9 mouse cellular contexts compared by ENCODE assay signal in genomic region chr4:120569025-120569424, GRCm38 (mm10). TPM values are rescaled to one million over a fixed set of nuclear protein-coding genes. Genes with fewer than 3 reads are reported as not detected.
DNase-seq lines count a peak whose midpoint lies in the region; ATAC-seq and TF ChIP-seq lines count a peak whose summit lies in the region.
"Had no signal": no experiment of that assay in that cellular context is flagged by ENCODE, and none has a peak within 500 bp of the region (broad histone marks: within the 10 kb centered on the region; RNA-seq: fewer than 3 reads in every experiment).

No protein-coding gene starts in this region.

- ATAC-seq in cerebellum, adult (ENCODE audit: insufficient number of reproducible peaks, low FRiP score, low TSS enrichment), result no peak
- ATAC-seq in heart, embryonic 14.5 days (ENCODE audit: insufficient number of reproducible peaks, insufficient read depth, low FRiP score, low read depth), result no peak
- no peak for ATAC-seq in neural tube, embryonic 12.5 days (ENCODE audit: low FRiP score, low read depth)

- no peaks in the 10 kb centered on the region for H3K27me3 ChIP-seq in heart, embryonic 14.5 days (ENCODE audit: control insufficient read depth, insufficient read depth, low read length)
- H3K27me3 ChIP-seq in neural tube, embryonic 12.5 days (replicated peaks), result no peaks in the 10 kb centered on the region

- H3K36me3 ChIP-seq in heart, embryonic 14.5 days (ENCODE audit: control insufficient read depth, insufficient read depth, low read length), result peaks cover 17% of the 10 kb centered on the region
- H3K36me3 ChIP-seq in neural tube, embryonic 12.5 days, result peaks cover 12% of the 10 kb centered on the region

- H3K9me3 ChIP-seq in heart, embryonic 14.5 days (ENCODE audit: control insufficient read depth, low read length), result no peaks in the 10 kb centered on the region
- no peaks in the 10 kb centered on the region for H3K9me3 ChIP-seq in neural tube, embryonic 12.5 days

- no peak for TF ChIP-seq CTCF in bone marrow macrophage, adult 2 months (IDR thresholded peaks at IDR 0.05; ENCODE audit: low read depth, low read length)

- TF ChIP-seq POLR2A in bone marrow macrophage, adult 2 months (IDR thresholded peaks at IDR 0.05; ENCODE audit: borderline replicate concordance, low read depth, low read length), result no peak

- peak; percentile 28 for DNase-seq in cerebellum, adult 8-10 months
- DNase-seq in kidney, postnatal 36 days, result peak; percentile 45 to 60
- no peak for DNase-seq in layer of hippocampus, adult 11-12 months (ENCODE audit: low spot score)
- no peak for DNase-seq in gastrocnemius, postnatal 10 days

- H3K9ac ChIP-seq in heart, embryonic 14.5 days (ENCODE audit: low read length), result peak overlapping the region; percentile 95
- peak overlapping the region; percentile 91 for H3K9ac ChIP-seq in neural tube, embryonic 12.5 days

- no peak overlapping the region for H3K27ac ChIP-seq in bone marrow macrophage, adult 2 months (ENCODE audit: insufficient read depth, low read depth, low read length)
- peak overlapping the region; percentile 85 to 89 for H3K27ac ChIP-seq in heart, embryonic 14.5 days (replicated peaks in 1 of 2; ENCODE audit: control insufficient read depth in 1 of 2, insufficient read depth in 1 of 2, low read depth in 2 of 2, low read length in 2 of 2)
- no peak overlapping the region for H3K27ac ChIP-seq in neural tube, embryonic 12.5 days

- peak overlapping the region; percentile 73 for H3K4me2 ChIP-seq in heart, embryonic 14.5 days (ENCODE audit: low read length)
- H3K4me2 ChIP-seq in neural tube, embryonic 12.5 days (replicated peaks), result peak overlapping the region; percentile 80

- H3K4me3 ChIP-seq in bone marrow macrophage, adult 2 months (ENCODE audit: insufficient read depth, low read length), result peak overlapping the region; percentile 90
- H3K4me3 ChIP-seq in heart, embryonic 14.5 days (ENCODE audit: control insufficient read depth in 1 of 2, insufficient read depth in 1 of 2, low read depth in 1 of 2, low read length in 2 of 2), result peak overlapping the region; percentile 78 to 83
- peak overlapping the region; percentile 73 for H3K4me3 ChIP-seq in neural tube, embryonic 12.5 days

- WGBS in heart, embryonic 14.5 days, result 6% methylated on average over 4 of the region's 4 CpGs
- 9% methylated on average over 4 of the region's 4 CpGs for WGBS in neural tube, embryonic 12.5 days

- peaks cover 14% of the 10 kb centered on the region for H3K4me1 ChIP-seq in bone marrow macrophage, adult 2 months (ENCODE audit: control insufficient read depth, insufficient read depth, low read length)
- peaks cover 7 to 44% of the 10 kb centered on the region in 2 experiments for H3K4me1 ChIP-seq in heart, embryonic 14.5 days (ENCODE audit: control insufficient read depth in 2 of 2, insufficient read depth in 2 of 2, low read length in 2 of 2)
- H3K4me1 ChIP-seq in neural tube, embryonic 12.5 days, result peaks cover 23% of the 10 kb centered on the region

RNA-seq across cellular contexts. Expression of gene Ctps, which starts 1.1 kb away (rescaled TPM):
- 2.1 and 2.7 TPM in 2 replicates for polyA plus RNA-seq in bone marrow macrophage, adult 2 months (2012; ENCODE audit: insufficient read depth, insufficient read length, missing spikeins)
- polyA plus RNA-seq in heart, embryonic 14.5 days (2014; fragmentation: Nextera tagmentation; extraction: Ambion mirVana), result 104 and 109 TPM in 2 replicates
- polyA plus RNA-seq in neural tube, embryonic 12.5 days (2016; fragmentation: Nextera tagmentation; extraction: Ambion mirVana), result 92.4 and 101 TPM in 2 replicates
- 10 to 100 TPM; 19.7 to 24.4 TPM for total RNA-seq in gastrocnemius, postnatal 10 days (2021)

RNA-seq across cellular contexts. Expression of gene Gm8439, which starts 19.5 kb away (rescaled TPM):
- polyA plus RNA-seq in bone marrow macrophage, adult 2 months (2012; ENCODE audit: insufficient read depth, insufficient read length, missing spikeins), result not detected in 2 replicates
- not detected in 2 replicates for polyA plus RNA-seq in heart, embryonic 14.5 days (2014; fragmentation: Nextera tagmentation; extraction: Ambion mirVana)
- not detected in 2 replicates for polyA plus RNA-seq in neural tube, embryonic 12.5 days (2016; fragmentation: Nextera tagmentation; extraction: Ambion mirVana)
- total RNA-seq in gastrocnemius, postnatal 10 days (2021), result not detected
- polyA plus RNA-seq: large intestine, adult 2 months had no signal

RNA-seq across cellular contexts. Expression of gene Slfnl1, which starts 37.0 kb away (rescaled TPM):
- polyA plus RNA-seq in bone marrow macrophage, adult 2 months (2012; ENCODE audit: insufficient read depth, insufficient read length, missing spikeins), result not detected in 2 replicates
- polyA plus RNA-seq in heart, embryonic 14.5 days (2014; fragmentation: Nextera tagmentation; extraction: Ambion mirVana), result not detected in 2 replicates
- not detected in 2 replicates for polyA plus RNA-seq in neural tube, embryonic 12.5 days (2016; fragmentation: Nextera tagmentation; extraction: Ambion mirVana)
- total RNA-seq in gastrocnemius, postnatal 10 days (2021), result under 1 TPM in 1 of 2 experiments, not detected in 1; 0.21 TPM

Comparison
In these comparisons a context has a peak if more than half of its experiments do, and no peak if none do; other contexts are left out.
1. DNase-seq: peak in cerebellum, adult 8-10 months (single experiment) and kidney, postnatal 36 days (2 of 2); none in layer of hippocampus, adult 11-12 months (single experiment) and gastrocnemius, postnatal 10 days (single experiment).
2. H3K27ac ChIP-seq: peak in heart, embryonic 14.5 days (2 of 2); none in bone marrow macrophage, adult 2 months (single experiment) and neural tube, embryonic 12.5 days (single experiment).
3. RNA of gene Ctps, which starts 1.1 kb away (polyA plus RNA-seq): 104 to 109 TPM in heart, embryonic 14.5 days and 92.4 to 101 TPM in neural tube, embryonic 12.5 days; 2.1 to 2.7 TPM in bone marrow macrophage, adult 2 months; every median in the first group is over 10 times any median in the second.
4. Peak in every context shown above with its lines, with median percentiles within 50 percentile points of each other: H3K4me3 ChIP-seq.